Mouse (Mus musculus) spleen, embryonic (tissue): ENCODE results near the gene Nfat5.

Experiments
- CTCF ChIA-PET: fragments of 350-600 bp; sonication (Branson Sonifier 250); formaldehyde crosslinking; loops from one replicate; lab custom pipeline; 2022; lab: Charles Lee

Gene Nfat5

DNA sequence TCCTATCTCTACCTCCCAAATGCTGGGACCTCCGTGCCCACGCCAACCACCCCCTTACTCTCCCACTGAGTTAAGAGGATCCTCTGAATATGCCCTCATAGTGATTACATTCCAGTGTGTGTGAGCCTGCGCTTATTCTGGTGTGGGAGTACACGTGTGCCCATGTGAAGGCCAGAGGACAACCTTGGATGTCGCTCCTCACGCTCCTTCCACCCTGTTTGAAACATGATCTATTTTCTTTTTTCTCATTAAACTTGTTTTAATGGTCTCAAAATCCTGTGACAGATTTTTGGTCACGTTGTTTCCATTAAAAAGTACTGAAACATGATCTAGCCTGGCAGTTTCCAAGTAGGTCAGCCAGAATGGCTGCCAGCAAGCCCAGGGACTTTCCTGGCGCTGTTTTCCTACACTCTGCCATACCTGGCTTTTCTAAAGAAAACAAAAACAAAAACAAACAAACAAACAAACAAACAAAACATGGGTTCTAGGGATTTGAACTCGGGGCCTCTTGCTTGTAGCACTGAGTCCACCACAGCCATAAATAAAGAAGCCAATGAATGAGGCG is 102.9 kb downstream of the Nfat5 start:
- CTCF ChIA-PET, result no interaction called here

DNA sequence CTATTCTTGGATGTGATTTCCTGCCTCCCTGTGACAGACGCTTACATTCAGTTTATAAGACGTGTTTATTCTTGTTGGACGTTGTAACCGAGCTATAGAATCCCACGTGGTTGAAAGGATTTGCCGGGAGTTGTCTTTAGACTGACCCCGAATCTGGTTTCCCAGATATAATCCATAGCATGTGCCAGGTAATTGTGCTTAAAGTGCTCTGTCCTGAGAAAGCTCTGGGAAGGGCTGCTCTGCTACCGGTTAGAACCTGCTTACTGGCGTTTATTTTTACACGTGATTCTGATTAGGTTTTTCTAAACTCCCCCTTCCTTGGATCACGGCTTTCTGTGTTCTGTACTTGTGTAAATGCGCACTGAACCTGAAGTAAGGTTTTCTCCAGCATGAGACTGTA is 104.4 kb downstream of the Nfat5 start:
- CTCF ChIA-PET, result no interaction called here

DNA sequence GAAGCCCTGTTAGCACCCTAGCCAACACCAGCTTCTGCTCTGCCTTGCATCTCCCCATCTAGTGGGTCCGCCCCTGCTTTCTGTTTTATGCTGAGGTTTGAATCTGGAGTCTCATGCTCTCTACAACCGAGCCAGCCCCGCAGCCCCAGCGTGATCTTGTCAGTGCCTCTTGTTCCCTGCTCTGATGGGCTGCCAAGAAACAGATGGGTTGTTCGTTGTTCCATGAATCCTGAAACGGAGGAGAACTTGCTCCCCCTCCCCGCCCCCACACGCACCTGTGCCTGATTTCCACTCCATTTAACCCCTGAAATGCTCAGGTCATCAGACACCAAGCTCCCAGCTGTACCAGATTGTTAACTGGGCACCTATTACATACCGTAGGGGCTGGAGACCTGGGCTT is 106.2 kb downstream of the Nfat5 start:
- CTCF ChIA-PET, result no interaction called here

DNA sequence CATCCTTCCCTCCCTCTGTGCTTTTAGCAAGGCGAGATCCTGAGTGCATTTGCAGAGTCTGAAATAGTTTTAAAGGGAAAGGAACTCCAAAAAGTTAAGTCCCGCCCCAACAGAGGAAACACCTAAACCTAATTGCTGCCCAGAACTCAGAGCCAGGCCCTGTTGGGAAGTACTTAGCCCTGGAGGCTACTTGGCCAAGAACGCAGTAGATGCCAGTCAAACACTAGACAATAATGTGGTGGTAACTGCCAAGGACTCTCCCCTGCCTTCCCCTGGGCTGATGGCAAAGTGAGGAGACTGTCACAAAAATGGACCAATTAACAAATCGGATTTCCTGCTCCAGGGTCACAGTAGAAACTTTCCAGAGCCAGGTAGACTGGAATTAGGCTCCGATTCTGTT is 108.6 kb downstream of the Nfat5 start:
- CTCF ChIA-PET, result no interaction called here

DNA sequence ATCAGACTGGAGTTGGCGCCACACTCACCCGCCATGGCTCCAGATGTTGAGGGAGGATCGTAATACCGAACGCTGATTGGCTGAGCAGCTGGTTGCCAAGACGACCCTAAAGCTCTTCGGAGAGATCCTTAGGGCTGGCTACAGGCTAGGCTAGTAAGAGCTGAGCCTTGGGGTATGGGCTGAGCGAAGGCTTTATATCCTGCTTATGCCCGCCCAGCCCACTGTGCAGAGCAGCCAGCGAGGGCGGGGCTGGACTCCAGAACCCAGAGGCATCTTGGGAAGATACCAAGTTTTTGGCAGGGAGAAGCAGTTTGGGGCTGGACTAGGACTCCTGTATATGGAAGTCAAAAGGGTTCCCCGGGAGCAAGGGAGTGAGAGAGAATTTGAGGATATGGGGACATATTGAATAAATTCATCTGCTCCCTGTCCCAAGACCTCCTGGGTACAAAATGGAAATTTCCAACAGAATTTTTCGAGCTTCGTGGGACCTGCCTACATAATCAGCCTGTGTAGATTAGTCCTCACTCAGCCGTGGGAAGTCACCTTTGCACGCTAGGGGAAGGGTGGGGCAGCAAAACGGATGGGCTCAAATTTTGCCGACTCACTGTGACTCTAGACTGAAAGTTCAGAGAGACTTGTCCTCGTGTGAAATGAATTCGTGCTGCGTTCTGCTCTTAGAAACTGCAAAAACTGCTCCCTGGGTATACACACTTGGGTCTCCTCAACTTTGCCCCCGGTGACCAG is 109.9 kb downstream of the Nfat5 start, which contains the start of gene Nqo1:
TSS of gene Nqo1 (minus strand) at position 169 of the 744 bp plus-strand sequence.
- CTCF ChIA-PET, result no interaction called here

DNA sequence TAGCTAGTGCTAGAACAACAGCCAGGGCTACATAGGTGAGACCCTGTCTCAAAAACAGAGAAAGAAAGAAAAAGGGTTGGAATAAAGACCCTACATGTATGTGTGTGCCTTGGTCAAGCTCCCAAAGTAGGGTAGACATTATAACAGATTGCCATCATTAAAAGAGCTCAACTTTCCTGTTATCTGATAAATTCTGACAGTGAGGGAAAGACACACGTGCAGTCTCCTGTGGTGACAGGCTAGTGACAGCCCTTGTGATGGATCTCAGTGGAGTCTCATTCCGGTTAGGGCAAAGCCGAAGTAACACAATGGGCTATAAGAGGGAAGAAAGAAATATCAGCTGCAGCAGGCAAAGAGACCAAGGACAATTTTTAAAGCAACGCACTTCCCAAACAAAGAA is 110.8 kb downstream of the Nfat5 start:
- CTCF ChIA-PET, result interaction anchor here (0.6 kb wide), 1 partner anchor 439 kb away, joined by 12 read pairs; no protein-coding TSS in a partner anchor

DNA sequence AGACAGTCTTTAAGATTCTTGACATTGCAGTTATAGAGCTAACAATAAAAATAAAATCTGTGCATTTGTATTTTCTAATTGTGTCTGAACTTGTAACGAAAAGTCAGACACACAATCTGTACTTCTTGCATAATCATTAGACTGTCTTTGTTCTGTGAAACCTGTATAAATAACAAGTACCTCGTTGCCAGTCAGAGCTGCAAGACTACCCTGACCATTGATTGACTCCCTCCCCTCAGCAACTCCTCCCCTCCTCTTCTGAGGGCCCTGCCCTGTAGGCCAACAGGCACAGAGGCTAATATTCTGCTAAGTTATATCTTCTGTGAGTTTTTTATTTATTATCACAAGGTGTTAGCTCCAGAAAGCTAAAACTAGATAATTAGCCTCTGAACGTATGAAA is 112.7 kb downstream of the Nfat5 start:
- CTCF ChIA-PET, result interaction anchor here (0.6 kb wide), 1 partner anchor 85 kb away, joined by 7 read pairs; no protein-coding TSS in a partner anchor

DNA sequence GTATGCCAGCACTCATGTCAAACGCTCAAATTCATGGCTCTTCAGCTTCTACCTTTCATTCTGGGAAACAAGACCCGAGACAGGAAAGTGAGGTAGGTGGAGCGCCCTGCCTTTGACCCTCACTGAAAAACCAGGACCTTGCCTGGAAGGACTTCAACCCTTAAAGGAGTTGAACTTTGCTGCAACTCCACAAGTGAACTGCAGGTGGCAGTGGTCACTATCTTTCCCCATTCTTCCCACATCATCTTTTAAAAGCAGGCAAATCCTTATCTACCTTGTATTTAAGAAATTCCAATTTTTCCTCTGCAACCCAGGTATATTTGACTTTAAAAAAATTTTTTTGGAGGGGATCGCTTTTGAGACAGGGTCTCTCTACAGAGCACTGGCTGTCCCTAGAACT is 118.1 kb downstream of the Nfat5 start:
- CTCF ChIA-PET, result no interaction called here

DNA sequence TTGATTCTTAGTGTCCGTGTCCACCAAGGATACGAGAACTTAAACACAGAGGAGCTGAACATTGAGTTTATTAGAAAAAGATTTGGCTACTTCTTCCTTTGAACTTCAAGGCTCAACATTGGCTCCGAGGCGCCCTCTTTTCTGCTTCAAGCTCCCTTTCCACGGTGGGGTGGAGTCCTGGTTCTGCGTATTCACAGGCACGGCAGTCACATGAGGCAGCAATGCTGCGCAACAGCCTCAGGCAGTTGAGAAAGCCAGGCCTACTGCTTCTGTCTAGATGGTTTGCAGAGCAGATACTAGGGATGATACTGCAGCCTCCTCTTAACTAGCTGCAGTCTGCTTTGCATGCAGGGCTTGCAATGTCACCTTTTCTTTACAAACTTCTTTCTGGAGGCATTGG is 119.3 kb downstream of the Nfat5 start:
- CTCF ChIA-PET, result no interaction called here

DNA sequence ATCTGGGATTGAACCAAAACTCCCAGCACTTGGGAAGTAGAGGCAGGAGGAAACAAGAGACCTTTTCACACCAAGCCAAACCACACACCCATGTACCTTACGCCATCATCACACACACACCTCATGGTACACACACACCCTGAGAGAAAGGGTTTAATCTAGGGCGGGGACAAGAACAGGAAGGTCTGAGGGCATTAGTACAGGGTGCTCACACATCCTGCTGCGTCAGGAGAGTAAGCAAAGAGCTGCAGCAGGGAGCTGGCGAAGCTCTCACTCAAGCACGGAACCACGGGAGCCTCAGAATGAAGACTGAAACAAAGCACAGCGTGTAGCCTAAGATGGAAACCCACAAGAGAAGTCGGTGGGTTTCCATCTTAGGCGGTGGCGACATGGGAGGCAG is 120.6 kb downstream of the Nfat5 start:
- CTCF ChIA-PET, result no interaction called here

DNA sequence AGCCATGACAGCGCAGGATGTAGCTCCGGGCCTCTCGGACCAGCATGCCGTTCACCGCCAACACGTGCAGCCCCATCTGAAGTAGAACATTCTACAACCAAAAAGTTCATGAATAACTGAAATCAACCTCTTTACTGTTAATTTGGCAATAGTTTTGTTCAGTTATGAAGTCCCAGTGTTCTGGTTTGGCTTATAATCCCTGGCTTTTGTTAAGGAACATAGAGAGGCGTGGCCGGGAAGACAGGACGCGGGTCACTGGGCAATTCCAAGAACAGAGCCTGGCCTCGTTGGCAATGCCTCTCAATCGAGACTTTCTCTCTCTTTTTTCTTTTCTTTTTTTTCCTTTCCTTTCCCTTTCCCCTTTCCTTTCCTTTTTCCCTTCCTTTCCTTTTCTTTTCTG is 123.7 kb downstream of the Nfat5 start:
- CTCF ChIA-PET, result no interaction called here

DNA sequence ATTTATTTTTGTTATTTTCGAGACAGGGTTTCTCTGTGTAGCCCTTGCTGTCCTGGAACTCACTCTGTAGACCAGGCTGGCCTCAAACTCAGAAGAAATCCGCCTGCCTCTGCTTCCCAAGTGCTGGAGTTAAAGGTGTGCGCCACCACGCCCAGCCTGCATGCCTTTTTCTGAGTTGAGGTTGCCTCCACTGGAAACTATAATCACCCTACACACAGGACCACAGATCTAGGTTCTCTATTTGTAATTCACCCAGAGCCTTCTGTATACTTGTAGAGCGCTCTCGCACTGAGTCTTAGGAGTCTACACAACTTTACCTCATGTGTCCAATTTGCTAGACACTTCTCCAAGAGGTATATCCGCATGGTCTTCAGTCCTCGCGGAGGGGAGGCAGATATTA is 130.9 kb downstream of the Nfat5 start:
- CTCF ChIA-PET, result no interaction called here

DNA sequence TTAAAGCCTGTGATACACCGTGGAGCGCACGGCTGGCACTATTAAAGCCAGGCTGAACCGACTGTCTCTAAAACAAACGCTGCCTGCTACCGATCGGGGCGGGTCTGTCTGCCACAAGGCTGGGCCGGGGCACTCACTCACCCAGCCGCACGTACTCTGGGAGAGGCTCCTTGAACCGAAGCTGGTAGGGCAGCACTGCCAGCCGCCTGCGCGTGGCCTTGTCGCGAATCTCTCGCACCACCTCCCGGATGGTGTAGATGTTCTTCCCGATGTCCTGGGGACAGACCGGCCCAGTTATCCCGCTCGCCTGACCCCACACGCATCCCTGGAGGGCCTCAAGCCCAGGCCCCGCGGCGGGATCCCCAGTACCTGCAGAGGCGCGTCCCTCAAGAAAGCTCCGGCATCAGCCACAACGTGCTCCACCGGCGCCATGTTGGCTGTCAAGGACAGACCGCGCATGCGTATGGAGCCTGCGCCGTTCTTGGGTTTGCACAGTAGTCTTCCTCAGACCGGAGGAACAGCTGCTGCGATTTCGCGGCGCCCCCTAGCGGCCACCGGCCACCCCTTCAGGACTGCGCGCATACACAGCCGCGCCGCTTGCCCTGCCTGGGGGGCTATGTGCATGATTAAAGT is 131.4 kb downstream of the Nfat5 start, which contains the start of gene Nob1:
TSS of gene Nob1 (minus strand) at position 455 of the 633 bp plus-strand sequence.
- CTCF ChIA-PET, result no interaction called here

DNA sequence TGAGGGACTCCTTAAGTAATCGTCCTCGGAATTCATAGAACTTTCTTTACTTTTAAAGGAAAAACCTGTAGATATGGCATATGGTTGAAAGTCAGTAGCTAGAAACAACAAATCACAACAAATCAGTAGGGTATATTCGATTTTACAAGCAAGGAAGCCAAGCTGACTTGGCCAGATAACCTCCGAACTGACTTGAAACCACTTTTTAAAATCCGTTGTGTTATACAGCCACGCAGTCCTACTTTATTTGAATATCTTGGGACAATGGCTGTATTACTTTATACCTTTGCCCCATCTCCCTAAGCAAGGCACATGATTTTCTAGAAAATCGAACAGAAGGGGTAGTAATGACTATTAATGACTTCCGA is 131.9 kb downstream of the Nfat5 start:
- CTCF ChIA-PET, result no interaction called here
